Mouse (Mus musculus) lung, adult 2 months (tissue): ENCODE data around the gene Micu2.

ENCODE experiments used
- CTCF ChIP-seq: fragments of 200-500 bp; IDR thresholded peaks from 2 replicates; pipeline ENCODE4 v1.5.1; 2011; ENCODE audit warnings: mild to moderate bottlenecking, low read length, control low read depth; ENCODE audit not compliant: insufficient read depth
- POLR2A ChIP-seq: fragments of 200-500 bp; IDR thresholded peaks from 2 replicates; pipeline ENCODE4 v1.6.1; 2011; ENCODE audit warnings: low read depth, mild to moderate bottlenecking, control low read depth, low read length, borderline replicate concordance; ENCODE audit errors: extremely low read depth

DNA sequence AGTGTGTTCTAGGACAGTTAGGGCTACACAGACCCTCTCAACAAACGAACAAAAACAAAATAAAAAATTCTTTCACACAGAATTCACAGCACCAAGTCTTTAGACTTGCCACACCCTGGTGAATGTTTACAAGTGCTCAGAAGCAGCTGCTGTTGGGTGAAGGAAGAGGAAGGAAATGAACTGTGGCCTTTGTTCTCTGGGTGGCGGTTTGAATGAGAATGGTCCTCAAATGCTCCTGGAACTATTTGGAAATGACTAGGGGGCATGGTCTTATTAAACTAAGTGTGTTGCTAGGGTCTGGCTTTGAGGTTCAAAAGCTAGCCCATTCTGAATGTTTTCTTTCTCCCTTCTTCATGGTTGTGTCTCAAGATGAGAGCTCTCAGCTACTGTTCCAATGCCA lies 90.6 kb downstream of the Micu2 start:
- TF ChIP-seq CTCF = no peak
- TF ChIP-seq POLR2A = no peak
